Mouse (Mus musculus): ENCODE measurements around the gene Exoc3. TPM values are rescaled to one million over a fixed set of nuclear protein-coding genes. Genes with fewer than 3 reads are reported as not detected.

Gene Exoc3
- polyA plus RNA-seq, 1 experiment from 2014 or later = 44.5 TPM

- ATAC-seq (ENCODE audit: low FRiP score, low TSS enrichment) (no peak), DNase-seq (ENCODE audit: low spot score) (no peak)
- no peaks in the 10 kb centered on the region for H3K27me3 ChIP-seq (ENCODE audit: control insufficient read depth, insufficient read depth, low read length)
- 74% methylated on average over 3 of the region's 3 CpGs for WGBS
- no peaks in the 10 kb centered on the region for H3K36me3 ChIP-seq (ENCODE audit: control insufficient read depth, insufficient read depth, low read length)
- H3K9me3 ChIP-seq (ENCODE audit: control insufficient read depth, low read length) = no peaks in the 10 kb centered on the region
- H3K4me1 ChIP-seq (replicated peaks; ENCODE audit: control insufficient read depth, insufficient read depth) = no peaks in the 10 kb centered on the region
- no peak overlapping the region for H3K9ac ChIP-seq (ENCODE audit: low read length)
- no peak overlapping the region for H3K4me2 ChIP-seq (replicated peaks; ENCODE audit: low read depth)
- H3K4me3 ChIP-seq (ENCODE audit: low read depth, low read length) = no peak overlapping the region
- no peak overlapping the region for H3K27ac ChIP-seq (replicated peaks)
- TF ChIP-seq CTCF (IDR thresholded peaks at IDR 0.05; ENCODE audit: low read depth) (no peak), EP300 (optimal IDR thresholded peaks at IDR 0.05) (no peak)
Observed at GRCm38 (mm10) chr13:74218441-74218840, 9.9 kb upstream of the Exoc3 start.

- H3K27me3 ChIP-seq (ENCODE audit: control insufficient read depth, insufficient read depth, low read length) = no peaks in the 10 kb centered on the region
- ATAC-seq (ENCODE audit: low FRiP score, low TSS enrichment) (0 out of 2 replicates have a peak, but pooled peaks have one; percentile 4), DNase-seq (ENCODE audit: low spot score) (no peak)
- peaks cover 4% of the 10 kb centered on the region; the same call in 1 of the 2 replicates for H3K4me1 ChIP-seq (replicated peaks; ENCODE audit: control insufficient read depth, insufficient read depth)
- H3K4me2 ChIP-seq (replicated peaks; ENCODE audit: low read depth) = peak overlapping the region; percentile 66
- no peaks in the 10 kb centered on the region for H3K36me3 ChIP-seq (ENCODE audit: control insufficient read depth, insufficient read depth, low read length)
- TF ChIP-seq CTCF (IDR thresholded peaks at IDR 0.05; ENCODE audit: low read depth) (no peak), EP300 (optimal IDR thresholded peaks at IDR 0.05) (no peak)
- H3K4me3 ChIP-seq (ENCODE audit: low read depth, low read length) = peak overlapping the region; percentile 82
- no peaks in the 10 kb centered on the region for H3K9me3 ChIP-seq (ENCODE audit: control insufficient read depth, low read length)
- H3K9ac ChIP-seq (ENCODE audit: low read length) = peak overlapping the region; percentile 81
- WGBS = 17% methylated on average over 12 of the region's 12 CpGs
- H3K27ac ChIP-seq (replicated peaks) = peak overlapping the region; percentile 93
Observed at GRCm38 (mm10) chr13:74208986-74209345, 434 bp upstream of the Exoc3 start.

- H3K9me3 ChIP-seq (ENCODE audit: control insufficient read depth, low read length) = no peaks in the 10 kb centered on the region
- no peak for TF ChIP-seq CTCF (IDR thresholded peaks at IDR 0.05; ENCODE audit: low read depth)
- TF ChIP-seq EP300 (optimal IDR thresholded peaks at IDR 0.05) = no peak
- no peak overlapping the region for H3K9ac ChIP-seq (ENCODE audit: low read length)
- DNase-seq (ENCODE audit: low spot score) (no peak), ATAC-seq (ENCODE audit: low FRiP score, low TSS enrichment) (no peak)
- no peak overlapping the region for H3K27ac ChIP-seq (replicated peaks)
- no peaks in the 10 kb centered on the region for H3K27me3 ChIP-seq (ENCODE audit: control insufficient read depth, insufficient read depth, low read length)
- no peak overlapping the region for H3K4me3 ChIP-seq (ENCODE audit: low read depth, low read length)
- no peaks in the 10 kb centered on the region for H3K4me1 ChIP-seq (replicated peaks; ENCODE audit: control insufficient read depth, insufficient read depth)
- peaks cover 25% of the 10 kb centered on the region for H3K36me3 ChIP-seq (ENCODE audit: control insufficient read depth, insufficient read depth, low read length)
- no peak overlapping the region for H3K4me2 ChIP-seq (replicated peaks; ENCODE audit: low read depth)
- 75% methylated on average over 3 of the region's 3 CpGs for WGBS
Observed at GRCm38 (mm10) chr13:74196451-74196850, 12.1 kb downstream of the Exoc3 start.

- peaks cover 33% of the 10 kb centered on the region for H3K36me3 ChIP-seq (ENCODE audit: control insufficient read depth, insufficient read depth, low read length)
- no peak for DNase-seq (ENCODE audit: low spot score)
Observed at GRCm38 (mm10) chr13:74192613-74193012, 15.9 kb downstream of the Exoc3 start.

GRCm38 (mm10) chr13:74183011-74183695, 25.4 kb downstream of the Exoc3 start:
- Histone ChIP-seq H3K4me3 (ENCODE audit: low read depth, low read length) (no peak overlapping the region), H3K9me3 (ENCODE audit: control insufficient read depth, low read length) (no peaks in the 10 kb centered on the region), H3K27me3 (ENCODE audit: control insufficient read depth, insufficient read depth, low read length) (no peaks in the 10 kb centered on the region), H3K4me2 (replicated peaks; ENCODE audit: low read depth) (no peak overlapping the region), H3K27ac (replicated peaks) (no peak overlapping the region), H3K36me3 (ENCODE audit: control insufficient read depth, insufficient read depth, low read length) (peaks cover 3% of the 10 kb centered on the region), H3K4me1 (replicated peaks; ENCODE audit: control insufficient read depth, insufficient read depth) (no peaks in the 10 kb centered on the region), H3K9ac (ENCODE audit: low read length) (no peak overlapping the region)
- ATAC-seq (ENCODE audit: low FRiP score, low TSS enrichment) (no peak), DNase-seq (ENCODE audit: low spot score) (no peak)
- TF ChIP-seq CTCF (IDR thresholded peaks at IDR 0.05; ENCODE audit: low read depth) (no peak), EP300 (optimal IDR thresholded peaks at IDR 0.05) (no peak)
- 91% methylated on average over 5 of the region's 5 CpGs for WGBS

More at GRCm38 (mm10) chr13:74192613-74193012, 15.9 kb downstream of the Exoc3 start:
- Histone ChIP-seq H3K4me3 (ENCODE audit: low read depth, low read length) (no peak overlapping the region), H3K27ac (replicated peaks) (no peak overlapping the region), H3K27me3 (ENCODE audit: control insufficient read depth, insufficient read depth, low read length) (no peaks in the 10 kb centered on the region), H3K9me3 (ENCODE audit: control insufficient read depth, low read length) (no peaks in the 10 kb centered on the region), H3K4me2 (replicated peaks; ENCODE audit: low read depth) (no peak overlapping the region), H3K9ac (ENCODE audit: low read length) (no peak overlapping the region), H3K4me1 (replicated peaks; ENCODE audit: control insufficient read depth, insufficient read depth) (no peaks in the 10 kb centered on the region)
- ATAC-seq (ENCODE audit: low FRiP score, low TSS enrichment) = no peak
- TF ChIP-seq CTCF (IDR thresholded peaks at IDR 0.05; ENCODE audit: low read depth) = peak; percentile 74
- no peak for TF ChIP-seq EP300 (optimal IDR thresholded peaks at IDR 0.05)
- 81% methylated on average over 6 of the region's 6 CpGs for WGBS

GRCm38 (mm10) chr13:74172036-74172435, 36.5 kb downstream of the Exoc3 start:
- H3K9me3 ChIP-seq (ENCODE audit: control insufficient read depth, low read length) = no peaks in the 10 kb centered on the region
- H3K27me3 ChIP-seq (ENCODE audit: control insufficient read depth, insufficient read depth, low read length) = no peaks in the 10 kb centered on the region
- 96% methylated on average over 5 of the region's 5 CpGs for WGBS
- no peak for DNase-seq (ENCODE audit: low spot score)
- no peak for TF ChIP-seq CTCF (IDR thresholded peaks at IDR 0.05; ENCODE audit: low read depth)
- H3K27ac ChIP-seq (replicated peaks) = no peak overlapping the region
- H3K4me2 ChIP-seq (replicated peaks; ENCODE audit: low read depth) = no peak overlapping the region
- no peak overlapping the region for H3K9ac ChIP-seq (ENCODE audit: low read length)
- ATAC-seq (ENCODE audit: low FRiP score, low TSS enrichment) = no peak
- peaks cover 18% of the 10 kb centered on the region for H3K36me3 ChIP-seq (ENCODE audit: control insufficient read depth, insufficient read depth, low read length)
- H3K4me1 ChIP-seq (replicated peaks; ENCODE audit: control insufficient read depth, insufficient read depth) = 0 out of 2 replicates have a peak, but pooled peaks cover 1% of the 10 kb centered on the region
- no peak overlapping the region for H3K4me3 ChIP-seq (ENCODE audit: low read depth, low read length)

Data from stomach, postnatal 0 days (tissue).